Mouse (Mus musculus): ENCODE results near the gene Lrr1.
"Not testable (repeated sequence)": the region's sequence is repeated elsewhere in the genome, so short reads cannot be mapped to it uniquely, and the experiment has no call there.

DNA sequence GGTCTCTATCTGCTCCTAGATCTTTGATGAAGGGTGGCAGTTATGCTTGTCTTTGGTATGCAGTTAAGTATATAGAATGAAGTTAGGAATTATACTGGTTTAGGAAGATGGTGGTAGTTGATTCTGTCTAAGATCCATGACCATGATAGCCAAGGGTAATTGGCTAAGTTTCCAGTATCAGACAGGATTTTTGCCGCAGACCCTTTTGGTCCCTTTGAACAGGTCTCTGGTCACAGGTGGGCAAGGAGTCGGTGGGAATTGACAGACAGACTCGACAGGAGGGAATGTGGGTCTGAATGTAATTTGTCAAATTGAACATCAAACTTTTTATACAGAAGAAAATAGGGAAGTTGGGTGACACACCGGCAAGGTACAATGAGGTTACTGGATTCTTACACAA, 5.0 kb upstream of the Lrr1 start:
- not testable (repeated sequence) for TF ChIP-seq EP300, CTCF (IDR thresholded peaks at IDR 0.05)

All from lung, postnatal 0 days (tissue).